Mouse (Mus musculus) urinary bladder, postnatal 10 days (tissue): ENCODE measurements around the gene Rccd1.

ENCODE experiments used
- DNase-seq: peaks from one replicate; pipeline ENCODE4 v3.0.0; 2022; ENCODE audit warnings: low spot score

The Rccd1 gene

DNA sequence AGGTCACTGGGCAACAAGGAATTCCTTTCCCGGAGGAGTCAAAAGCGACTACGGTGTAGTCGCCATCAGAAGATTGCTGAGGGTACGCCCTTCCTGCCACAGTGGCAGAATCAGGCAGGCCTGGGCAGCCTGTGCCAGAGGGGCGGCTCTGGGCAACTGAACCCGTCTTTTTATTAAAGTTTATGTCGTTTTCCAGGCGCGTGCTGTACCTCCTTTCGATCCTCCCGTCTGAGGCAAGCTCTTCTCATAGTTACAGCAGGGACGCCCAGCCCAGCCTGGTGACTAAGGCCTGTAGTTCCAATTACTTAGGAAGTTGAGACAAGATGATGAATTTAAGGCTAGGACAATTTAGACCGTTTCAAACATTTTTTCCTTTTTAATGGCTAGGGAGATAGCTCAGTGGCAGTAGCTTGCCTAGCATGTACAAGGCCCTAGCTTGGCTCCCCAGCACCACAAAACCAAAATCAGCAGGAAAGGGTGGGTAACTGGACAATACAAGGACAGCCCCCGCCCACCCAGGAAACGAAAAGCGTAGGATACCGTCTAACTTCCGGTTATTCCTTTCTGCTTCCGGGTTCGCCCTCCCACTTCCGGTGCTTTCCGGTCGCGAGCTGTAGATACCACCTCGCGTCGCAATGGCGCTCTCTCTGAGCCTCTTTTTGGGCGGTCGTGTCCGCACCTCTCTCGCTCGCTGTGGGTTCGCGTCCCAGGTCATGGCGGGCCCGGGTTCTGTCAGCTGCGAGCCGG lies 63.5 kb downstream of the Rccd1 start, which contains the start of gene Ngrn:
Gene Ngrn (plus strand): TSS at position 591 of the 747 bp plus-strand sequence.
- DNase-seq, result peak; percentile 25

DNA sequence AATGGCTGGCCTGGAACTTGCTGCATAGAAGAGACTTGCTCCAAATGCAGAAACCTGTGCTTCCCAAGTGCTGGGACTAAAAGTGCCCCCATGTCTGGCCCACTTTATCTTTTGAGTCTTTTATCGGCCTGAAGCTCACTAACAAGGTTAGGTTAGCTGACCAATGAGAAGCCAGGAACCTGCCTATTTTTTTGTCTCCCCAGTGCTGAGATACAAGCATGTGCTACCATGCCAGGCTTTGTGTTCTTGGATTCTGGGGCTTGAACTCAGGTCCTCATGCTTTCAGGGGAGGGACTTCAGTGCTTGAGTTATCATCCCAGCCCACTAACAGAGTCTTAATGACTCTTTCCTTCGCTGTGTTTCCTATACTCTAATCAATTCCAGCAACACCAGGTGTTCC lies 66.5 kb downstream of the Rccd1 start:
- no peak for DNase-seq

DNA sequence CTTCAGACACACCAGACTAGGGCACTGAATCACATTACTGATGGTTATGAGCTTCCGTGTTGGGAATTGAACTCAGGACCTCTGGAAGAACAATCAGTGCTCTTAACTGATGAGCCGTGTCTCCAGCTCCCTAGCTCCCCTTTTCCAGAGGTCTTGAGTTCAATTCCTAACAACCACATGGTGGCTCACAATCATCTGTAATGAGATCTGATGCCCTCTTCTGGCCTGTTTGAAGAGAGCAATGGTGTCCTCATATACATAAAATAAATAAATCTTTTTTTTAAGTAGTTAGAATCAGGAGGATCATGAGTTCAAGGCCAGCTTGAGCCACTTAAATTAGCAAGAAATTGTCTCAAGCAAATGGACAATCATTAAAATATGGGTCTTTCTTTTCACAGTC lies 68.3 kb downstream of the Rccd1 start:
- DNase-seq, result no peak

DNA sequence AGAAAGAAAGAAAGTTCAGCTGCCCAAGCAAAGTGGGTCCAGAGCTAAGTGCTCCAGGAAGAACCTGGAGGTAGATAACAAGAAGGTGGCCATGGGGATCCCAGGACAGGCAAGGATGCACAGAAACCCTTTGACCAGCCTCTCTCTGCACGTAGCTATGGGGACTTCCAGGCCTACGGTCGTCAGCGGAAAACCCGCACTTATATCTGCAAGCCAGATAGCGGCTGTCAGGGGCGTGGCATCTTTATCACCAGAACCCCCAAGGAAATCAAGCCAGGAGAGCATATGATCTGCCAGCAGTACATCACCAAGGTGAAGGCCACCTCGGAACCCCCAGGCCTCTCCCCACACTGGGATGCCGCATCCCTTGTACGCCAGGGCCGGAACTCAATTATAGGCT lies 71.4 kb downstream of the Rccd1 start:
- DNase-seq, result no peak

DNA sequence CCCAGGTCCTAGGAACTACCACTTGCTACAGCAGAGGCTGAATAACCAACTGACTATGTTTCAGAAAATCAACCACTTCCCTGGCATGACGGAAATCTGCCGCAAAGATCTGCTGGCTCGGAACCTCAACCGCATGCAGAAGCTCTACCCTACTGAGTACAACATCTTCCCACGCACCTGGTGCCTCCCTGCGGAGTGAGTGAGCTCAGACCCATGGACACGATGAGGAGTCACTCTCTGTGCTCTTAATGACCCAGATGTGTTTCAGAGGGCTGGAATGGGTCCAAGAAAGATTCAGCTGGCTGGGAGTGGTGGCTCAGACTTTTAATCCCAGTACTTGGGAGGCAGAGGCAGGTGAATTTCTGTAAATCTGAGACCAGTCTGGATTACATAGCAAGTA lies 71.8 kb downstream of the Rccd1 start:
- DNase-seq, result no peak

DNA sequence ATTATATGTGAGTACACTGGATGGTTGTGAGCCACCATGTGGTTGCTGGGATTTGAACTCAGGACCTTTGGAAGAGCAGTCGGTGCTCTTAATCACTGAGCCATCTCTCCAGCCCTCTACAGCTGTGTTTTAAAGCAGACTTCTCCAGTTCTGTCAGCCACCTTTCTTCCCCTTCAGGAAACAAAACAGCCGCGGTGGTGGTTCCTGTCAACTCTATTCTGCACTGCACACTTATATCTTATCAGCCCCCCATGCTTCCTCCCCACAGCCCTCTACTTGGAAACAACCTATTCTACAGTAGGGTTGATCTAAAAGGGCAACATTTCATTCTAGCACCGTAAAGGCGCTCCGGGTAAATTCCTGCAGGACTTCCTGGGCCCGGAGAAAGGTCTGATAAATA lies 77.4 kb downstream of the Rccd1 start:
- no peak for DNase-seq

DNA sequence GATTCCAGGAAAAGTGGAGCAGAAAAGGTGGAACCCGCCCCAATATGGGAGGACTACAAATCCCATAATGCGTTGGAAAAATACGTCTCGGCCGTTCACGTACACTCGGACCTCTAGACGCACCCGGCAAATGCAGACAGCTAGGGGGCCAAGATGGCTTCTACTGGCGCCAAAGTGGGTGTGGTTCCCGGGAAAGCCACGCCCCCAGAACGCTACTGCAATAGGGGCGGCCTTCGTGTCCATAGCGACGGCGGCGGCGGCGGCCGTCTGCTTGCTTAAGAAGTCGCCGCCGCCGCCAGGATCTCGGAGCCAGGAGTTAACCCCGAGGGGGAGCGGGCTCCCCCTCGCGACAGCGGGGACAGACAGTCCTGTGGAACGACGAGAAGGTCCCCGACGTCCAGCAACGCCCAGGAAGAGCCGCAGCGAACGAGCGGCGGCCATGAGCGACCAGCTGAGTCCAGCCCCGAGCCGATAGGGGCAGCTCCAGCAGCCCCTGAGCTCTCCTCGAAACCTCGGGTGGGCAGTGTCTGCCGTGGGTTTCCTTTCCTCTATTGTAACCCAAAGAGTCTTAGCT lies 78.0 kb downstream of the Rccd1 start, which contains the start of gene Ttll13:
Gene Ttll13 (plus strand): TSS at position 229 of the 574 bp plus-strand sequence.
- DNase-seq, result peak; percentile 91

DNA sequence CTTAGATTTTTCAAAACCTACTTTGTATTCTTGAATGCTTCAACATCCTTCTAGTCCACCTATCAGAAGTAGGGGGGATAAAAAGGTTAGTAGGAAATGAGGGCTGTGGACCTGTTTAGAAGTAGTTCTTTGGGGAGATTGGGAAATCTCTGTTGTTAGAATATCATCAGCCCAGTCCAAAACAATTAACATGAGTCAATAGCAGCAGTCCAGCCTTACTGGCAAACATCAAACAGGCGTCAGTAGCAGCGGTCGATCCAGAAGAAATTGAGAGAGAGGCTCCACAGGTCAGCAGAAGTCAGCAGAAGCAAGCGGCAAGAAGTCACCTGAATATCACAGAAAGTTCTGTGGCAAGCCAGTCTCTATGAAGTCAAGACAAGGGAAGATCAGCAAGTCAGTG lies 79.4 kb downstream of the Rccd1 start:
- DNase-seq, result no peak
